Mouse (Mus musculus): ENCODE measurements around the gene Cdc6.

Cdc6 gene

DNA sequence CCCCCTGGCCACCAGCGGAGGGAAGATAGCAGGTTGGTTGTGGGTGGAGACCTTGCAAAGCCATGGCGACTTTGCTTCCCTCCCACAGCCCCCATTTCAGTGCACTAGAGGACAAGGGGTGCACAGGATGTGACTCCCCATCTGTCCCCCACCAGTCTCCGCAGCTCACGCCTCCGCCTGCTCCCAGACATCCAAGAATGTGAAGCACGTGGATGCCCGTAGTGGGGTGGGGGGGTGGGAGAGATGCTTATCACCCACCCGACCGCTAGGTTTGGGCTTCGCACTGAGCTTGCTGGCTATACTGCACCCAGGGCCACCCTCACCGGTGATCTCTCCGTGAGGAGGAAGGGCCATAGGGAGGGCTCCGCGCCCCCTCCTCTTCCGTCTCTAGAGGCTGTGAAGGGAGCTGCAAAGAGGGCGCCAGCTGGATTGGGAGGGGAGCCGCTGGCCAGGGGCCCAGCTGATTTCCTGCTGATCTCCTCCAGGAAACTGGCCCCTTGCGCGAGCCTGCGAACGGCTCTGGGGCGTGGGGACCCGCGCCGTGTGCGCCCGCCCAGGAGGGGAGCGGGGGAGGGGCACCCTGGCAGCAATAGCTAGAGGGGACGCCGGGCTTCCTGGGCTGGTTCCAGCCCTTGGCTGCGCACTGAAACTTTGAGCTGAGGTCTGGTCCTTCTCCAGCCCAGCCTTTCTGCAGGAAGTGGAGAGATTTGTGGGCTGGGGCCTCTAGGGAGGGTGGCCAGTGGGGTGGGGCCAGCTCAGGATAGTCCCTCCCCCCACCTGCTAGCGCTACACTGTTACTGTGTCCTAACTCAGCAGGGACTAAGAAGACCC, 55.8 kb downstream of the Cdc6 start:
- DNase-seq: peak; percentile 93 to 98

- DNase-seq: peak in 1 of 2 experiments; percentile 23
Measured at GRCm38 (mm10) chr11:98964201-98964615, 56.6 kb downstream of the Cdc6 start.

DNA sequence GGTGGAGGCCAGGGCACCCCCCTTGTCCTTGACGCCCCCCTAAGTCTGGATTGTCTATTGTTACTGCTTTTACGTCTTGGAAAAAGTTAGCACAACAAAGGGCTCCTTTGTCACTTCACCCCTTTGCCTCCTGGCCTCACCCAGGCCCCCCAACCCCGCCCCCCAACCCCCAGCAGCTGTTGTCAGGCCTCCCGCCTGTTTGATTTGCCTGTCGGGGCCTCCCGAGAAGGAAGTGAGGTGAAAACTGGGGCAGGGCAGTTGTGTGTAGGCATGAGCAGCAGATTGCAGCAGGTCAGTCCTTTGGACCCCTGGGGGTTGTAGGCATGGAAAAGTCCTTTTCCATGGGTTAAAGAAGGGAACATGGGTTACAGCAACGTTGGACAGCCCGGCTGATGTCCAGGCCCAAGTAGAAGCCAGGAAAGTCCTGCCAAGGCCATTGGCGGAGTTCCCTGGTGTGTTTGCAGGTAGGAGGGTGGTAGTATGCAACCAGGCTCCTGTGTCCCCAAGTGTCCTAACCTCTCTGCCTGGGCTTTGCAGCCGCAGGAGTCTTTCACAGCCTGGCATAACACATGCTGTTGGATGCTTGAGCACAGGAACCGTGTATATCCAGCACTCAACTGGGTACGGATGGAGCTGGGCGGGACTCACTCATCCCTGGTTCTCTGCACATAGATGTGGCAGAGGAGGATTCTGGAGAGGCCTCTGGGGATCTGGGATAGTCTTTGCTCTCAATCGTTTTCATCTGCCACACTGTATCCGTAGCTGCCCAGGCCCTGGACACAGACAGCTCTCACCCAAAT, 57.2 kb downstream of the Cdc6 start:
- DNase-seq: peak; percentile 21 to 39

DNA sequence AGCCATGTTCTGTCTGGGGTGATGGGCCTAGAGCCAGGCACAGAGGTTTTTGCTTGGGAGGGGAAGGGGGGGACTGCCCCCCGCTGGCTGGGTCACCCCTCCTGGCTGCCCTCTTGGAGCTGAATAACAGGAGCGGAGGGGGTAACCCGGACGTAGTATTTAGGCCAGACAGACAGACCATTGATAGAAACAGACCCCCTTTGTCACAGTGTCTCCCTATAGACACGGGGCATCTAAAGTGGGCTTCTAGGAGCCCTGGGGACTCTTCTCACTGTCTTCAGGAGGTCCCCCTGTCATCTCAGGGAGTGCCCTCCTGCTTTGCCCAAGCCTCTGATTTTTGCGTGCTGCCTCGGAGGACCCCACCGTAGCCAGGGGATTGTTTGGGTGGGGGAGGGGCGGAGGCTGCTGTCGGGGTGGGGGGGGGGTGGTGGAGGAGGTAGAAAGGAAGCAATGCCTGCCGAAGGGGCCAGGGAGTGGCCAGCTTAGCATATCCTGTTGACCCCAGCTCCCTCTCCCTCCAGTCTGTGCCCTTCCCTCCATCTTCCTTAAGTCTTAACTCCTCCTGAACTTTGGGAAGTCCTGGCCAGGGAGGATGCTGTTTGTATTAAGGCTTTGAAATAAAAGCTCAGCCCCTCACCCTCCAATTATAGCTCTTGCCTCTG, 57.9 kb downstream of the Cdc6 start:
- peak; percentile 24 to 55 for DNase-seq

DNA sequence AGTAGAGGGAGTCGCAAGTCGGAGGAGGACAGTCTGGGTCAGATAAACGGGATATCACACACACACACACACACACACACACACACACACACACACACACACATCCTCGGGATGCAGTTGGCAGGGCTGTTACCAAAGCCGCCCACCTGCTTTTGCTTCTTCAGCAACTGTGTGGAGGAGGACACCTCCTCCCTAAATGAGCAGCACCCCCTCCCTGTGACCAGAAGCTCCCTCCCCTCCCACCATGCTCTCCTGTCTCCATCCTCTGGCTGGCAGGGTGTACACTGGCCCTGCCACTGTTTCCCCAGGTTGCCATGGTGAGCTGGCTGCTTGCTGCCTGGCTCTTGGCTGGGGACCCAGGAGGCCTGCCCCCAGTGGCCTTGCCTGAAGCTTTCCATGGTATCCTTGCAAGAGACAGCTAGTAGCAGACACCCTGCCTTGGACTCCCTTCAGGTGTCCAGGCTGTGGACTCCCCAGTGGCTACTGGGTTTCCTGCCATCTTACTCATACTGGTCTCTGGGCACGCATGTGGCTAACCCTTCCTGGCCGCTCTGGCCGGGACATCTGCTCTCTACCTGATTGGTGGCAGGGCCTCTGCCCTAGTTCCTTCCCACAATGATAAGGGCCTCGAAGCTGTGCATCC, 59.0 kb downstream of the Cdc6 start:
- DNase-seq: peak; percentile 77 to 89

DNA sequence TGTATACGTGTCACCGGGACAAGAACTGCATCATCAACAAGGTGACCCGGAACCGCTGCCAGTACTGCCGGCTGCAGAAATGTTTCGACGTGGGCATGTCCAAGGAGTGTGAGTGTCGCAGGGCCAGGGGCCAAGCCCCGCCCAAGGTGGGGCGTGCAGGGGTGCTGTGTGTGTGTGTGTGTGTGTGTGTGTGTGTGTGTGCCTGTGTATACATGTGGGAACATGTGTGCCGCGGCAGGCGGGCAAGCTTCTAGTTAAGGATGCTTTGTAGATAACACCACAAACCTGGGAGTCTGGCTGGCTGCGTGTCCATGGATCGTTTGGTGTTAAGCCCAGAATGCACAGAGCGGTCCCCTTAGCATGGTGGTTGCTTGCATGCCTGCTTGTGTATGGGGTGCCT, 60.5 kb downstream of the Cdc6 start:
- DNase-seq: peak; percentile 22 to 53

GRCm38 (mm10) chr11:98968716-98969495, 61.3 kb downstream of the Cdc6 start:
- peak in 1 of 2 experiments; percentile 29 for DNase-seq

DNA sequence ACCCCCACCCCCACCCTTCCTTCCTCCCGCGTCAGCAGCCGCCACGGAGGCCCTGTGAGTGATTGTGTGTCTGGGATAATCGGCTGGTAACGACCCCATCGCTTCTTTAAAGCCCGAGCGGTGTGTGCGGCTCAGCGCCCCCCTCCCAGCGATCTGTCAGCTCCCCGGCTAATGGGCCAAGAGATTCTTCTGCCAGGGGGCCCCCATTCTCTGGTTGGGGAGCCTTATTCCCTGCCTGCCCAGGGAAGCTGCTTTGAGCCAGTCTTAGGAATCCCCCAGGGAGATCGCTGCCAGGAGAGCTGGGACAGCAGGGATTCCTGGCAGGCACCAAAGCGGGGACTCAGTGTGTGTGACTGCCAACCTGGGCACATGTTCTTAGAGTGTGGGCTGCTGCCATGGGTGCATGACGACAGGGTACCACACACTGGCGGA, 61.9 kb downstream of the Cdc6 start:
- DNase-seq: peak; percentile 28 to 48

DNA sequence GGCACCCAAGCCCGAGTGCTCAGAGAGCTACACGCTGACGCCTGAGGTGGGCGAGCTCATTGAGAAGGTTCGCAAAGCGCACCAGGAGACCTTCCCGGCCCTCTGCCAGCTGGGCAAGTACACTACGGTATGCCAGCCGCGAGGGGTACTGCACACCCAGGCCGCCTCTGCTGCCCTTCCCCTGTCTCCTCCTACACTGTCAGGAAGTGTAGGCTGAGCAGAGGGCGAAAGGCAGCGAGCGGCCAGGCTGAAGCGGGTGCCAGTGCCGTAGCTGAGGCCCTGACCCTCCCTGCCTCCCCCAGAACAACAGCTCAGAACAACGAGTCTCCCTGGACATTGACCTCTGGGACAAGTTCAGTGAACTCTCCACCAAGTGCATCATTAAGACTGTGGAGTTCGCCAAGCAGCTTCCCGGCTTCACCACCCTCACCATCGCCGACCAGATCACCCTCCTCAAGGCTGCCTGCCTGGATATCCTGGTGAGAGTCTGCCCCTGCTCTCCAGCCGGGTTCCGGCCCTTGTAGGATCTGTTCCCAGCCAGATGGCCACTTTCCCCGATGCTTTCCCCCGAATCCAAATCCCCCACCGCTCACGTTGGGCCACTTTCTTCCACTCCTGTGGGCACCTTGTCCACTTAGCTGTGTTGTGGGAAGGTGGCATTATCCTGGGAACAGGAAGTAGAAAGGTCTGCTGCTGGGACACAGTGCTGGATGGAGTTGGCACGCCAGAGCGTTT, 62.8 kb downstream of the Cdc6 start:
- peak in 1 of 2 experiments; percentile 17 for DNase-seq

- DNase-seq: peak; percentile 68 to 83
Measured at GRCm38 (mm10) chr11:98971316-98972031, 63.9 kb downstream of the Cdc6 start.

GRCm38 (mm10) chr11:98972215-98972614, 64.6 kb downstream of the Cdc6 start:
- DNase-seq: peak; percentile 84 to 92

DNA sequence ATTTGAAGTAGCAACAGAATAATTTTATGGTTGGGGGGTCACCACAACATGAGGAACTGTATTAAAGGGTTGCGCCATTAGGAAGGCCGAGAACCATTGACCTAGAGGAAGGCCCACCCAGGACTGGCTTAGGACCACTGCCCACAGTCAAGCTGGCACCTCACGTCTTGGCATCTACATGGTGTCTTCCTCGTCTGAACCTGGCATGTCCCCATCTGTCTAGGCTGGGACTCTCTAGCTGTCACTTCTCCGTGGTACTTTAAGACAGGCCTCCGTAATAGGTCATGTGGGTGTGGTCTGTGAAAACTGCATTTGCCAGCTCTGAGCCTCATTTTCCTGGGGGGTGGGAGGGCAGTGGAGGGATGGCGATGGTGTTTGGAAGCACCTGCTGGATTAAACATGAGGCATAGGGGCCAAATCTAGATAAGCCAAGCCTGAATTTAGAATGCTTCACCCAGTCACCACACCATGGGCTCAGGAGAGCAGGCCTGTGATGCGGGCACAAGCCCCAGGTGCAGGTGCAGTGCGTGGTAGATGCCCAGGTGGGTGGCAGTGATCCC, 65.3 kb downstream of the Cdc6 start:
- no peak for DNase-seq

All from lung, postnatal 4 days (tissue).